Mouse (Mus musculus) stomach, postnatal 0 days (tissue): ENCODE results near the gene Ptpra.

Experiments used
- CTCF ChIP-seq: IDR thresholded peaks from 2 replicates; pipeline ENCODE4 v1.5.1; 2016; ENCODE audit warnings: antibody characterized with exemption, low read depth, mild to moderate bottlenecking, moderate library complexity
- EP300 ChIP-seq: optimal IDR thresholded peaks from 2 replicates; pipeline ENCODE3; 2016; ENCODE audit warnings: antibody characterized with exemption

GRCm38 (mm10) chr2:130586016-130586415 is 135.9 kb downstream of the Ptpra start:
- no peak for TF ChIP-seq CTCF
- TF ChIP-seq EP300: no peak
